Mouse (Mus musculus): ENCODE measurements around the gene Cdh4.

GRCm38 (mm10) chr2:179412966-179413365 is 29.3 kb upstream of the Cdh4 start:
- TF ChIP-seq CTCF (IDR thresholded peaks at IDR 0.05; ENCODE audit: low read depth) (no peak), EP300 (IDR thresholded peaks at IDR 0.05; ENCODE audit: low read depth) (no peak)

All from heart, postnatal 0 days (tissue).